Mouse (Mus musculus) embryonic fibroblast, embryonic 13.5 days (primary cell): Measurements from ENCODE around the gene Dll3.
A peak's percentile ranks its signal among the peaks of the same experiment; 100 is the strongest.

ENCODE experiments used
- CTCF ChIP-seq: IDR thresholded peaks from 2 replicates; pipeline ENCODE4 v1.5.1; 2011; ENCODE audit warnings: mild to moderate bottlenecking, control low read depth, low read length, moderate library complexity, borderline replicate concordance; ENCODE audit not compliant: insufficient read depth
- POLR2A ChIP-seq: IDR thresholded peaks from 2 replicates; pipeline ENCODE4 v1.6.1; 2011; ENCODE audit warnings: low read depth, mild to moderate bottlenecking, control low read depth, low read length, moderate library complexity

DNA sequence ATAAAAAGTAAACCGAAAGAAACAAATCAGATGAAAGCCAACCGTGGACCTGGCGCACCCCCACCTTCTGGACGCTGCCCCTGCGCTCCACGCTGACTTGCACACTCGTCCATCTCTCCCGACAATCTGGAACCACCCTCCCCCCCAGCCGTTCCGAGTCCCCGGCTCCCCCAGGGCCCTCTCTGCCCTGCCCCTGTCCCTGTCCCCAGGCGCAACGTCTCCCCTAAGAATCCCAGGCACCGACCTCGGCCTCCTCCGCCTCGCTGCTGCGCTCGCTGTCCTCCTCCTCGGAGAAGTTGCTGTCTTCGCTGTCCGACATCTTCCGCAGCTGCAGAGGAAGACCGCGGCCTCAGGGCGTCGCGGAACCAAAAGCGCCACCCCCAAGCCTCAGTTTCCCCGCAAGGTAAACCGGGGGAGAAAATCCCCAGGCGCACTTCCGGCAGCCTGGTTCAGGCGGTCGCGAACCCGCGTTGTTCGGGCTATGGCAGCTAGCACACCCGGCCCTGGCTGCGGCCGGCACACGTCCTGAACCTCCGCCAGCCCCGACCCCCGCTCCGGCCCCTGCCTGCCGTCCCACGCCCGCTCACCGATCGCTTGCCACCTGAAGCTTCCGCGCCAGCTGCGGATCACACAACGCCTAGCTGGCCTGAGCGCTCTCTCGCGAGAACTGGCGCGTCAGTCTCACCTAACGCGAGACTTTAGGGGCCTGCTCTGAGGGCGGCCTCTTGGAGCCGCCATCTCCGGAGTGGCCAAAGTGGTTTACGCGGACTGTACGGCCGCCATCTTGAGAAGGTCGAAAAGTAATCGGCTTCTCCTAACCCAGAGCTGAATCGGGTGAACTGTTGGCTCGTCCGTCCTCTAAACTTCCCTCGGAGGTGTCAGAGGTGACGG, 36.3 kb upstream of the Dll3 start, which contains the start of gene Supt5:
- TF ChIP-seq POLR2A (peak; percentile 94), CTCF (no peak)
